Mouse (Mus musculus): ENCODE measurements around the gene Olfr68. TPM values are rescaled to one million over a fixed set of nuclear protein-coding genes. Genes with fewer than 3 reads are reported as not detected.
"Not testable (repeated sequence)": the region's sequence is repeated elsewhere in the genome, so short reads cannot be mapped to it uniquely, and the experiment has no call there.

Gene Olfr68
- polyA plus RNA-seq, 1 experiment from 2014 or later, result not detected

GRCm38 (mm10) chr7:103811223-103811845 lies 31.8 kb upstream of the Olfr68 start:
- no peak overlapping the region for H3K27ac ChIP-seq (ENCODE audit: low read length)
- no peak for ATAC-seq (ENCODE audit: low FRiP score, low TSS enrichment)

GRCm38 (mm10) chr7:103810746-103811145 lies 31.2 kb upstream of the Olfr68 start:
- H3K27me3 ChIP-seq (ENCODE audit: insufficient read depth, low read length), result no peaks in the 10 kb centered on the region
- WGBS, result 74% methylated on average over 3 of the region's 3 CpGs
- ATAC-seq (ENCODE audit: low FRiP score, low TSS enrichment), result no peak
- H3K4me2 ChIP-seq (replicated peaks; ENCODE audit: low read depth, low read length), result no peak overlapping the region
- H3K27ac ChIP-seq (ENCODE audit: low read length), result no peak overlapping the region
- no peaks in the 10 kb centered on the region for H3K36me3 ChIP-seq (ENCODE audit: insufficient read depth, low read length)
- H3K4me1 ChIP-seq (ENCODE audit: insufficient read depth, low read length), result no peaks in the 10 kb centered on the region
- no peak overlapping the region for H3K4me3 ChIP-seq (ENCODE audit: low read length)
- H3K9me3 ChIP-seq (ENCODE audit: low read length), result no peaks in the 10 kb centered on the region
- H3K9ac ChIP-seq (replicated peaks; ENCODE audit: low read length), result no peak overlapping the region

More at GRCm38 (mm10) chr7:103811223-103811845, 31.8 kb upstream of the Olfr68 start:
- Histone ChIP-seq H3K4me2 (replicated peaks; ENCODE audit: low read depth, low read length) (no peak overlapping the region), H3K36me3 (ENCODE audit: insufficient read depth, low read length) (no peaks in the 10 kb centered on the region), H3K27me3 (ENCODE audit: insufficient read depth, low read length) (no peaks in the 10 kb centered on the region), H3K4me3 (ENCODE audit: low read length) (no peak overlapping the region), H3K4me1 (ENCODE audit: insufficient read depth, low read length) (no peaks in the 10 kb centered on the region), H3K9me3 (ENCODE audit: low read length) (no peaks in the 10 kb centered on the region), H3K9ac (replicated peaks; ENCODE audit: low read length) (no peak overlapping the region)
- WGBS, result 73% methylated on average over 1 of the region's 1 CpGs

- H3K4me3 ChIP-seq (ENCODE audit: low read length), result no peak overlapping the region
- H3K9ac ChIP-seq (replicated peaks; ENCODE audit: low read length), result no peak overlapping the region
- no peak overlapping the region for H3K4me2 ChIP-seq (replicated peaks; ENCODE audit: low read depth, low read length)
- H3K4me1 ChIP-seq (ENCODE audit: insufficient read depth, low read length), result no peaks in the 10 kb centered on the region
- no peak for ATAC-seq (ENCODE audit: low FRiP score, low TSS enrichment)
- no peaks in the 10 kb centered on the region for H3K36me3 ChIP-seq (ENCODE audit: insufficient read depth, low read length)
- WGBS, result 93% methylated on average over 1 of the region's 1 CpGs
- no peaks in the 10 kb centered on the region for H3K9me3 ChIP-seq (ENCODE audit: low read length)
- no peak overlapping the region for H3K27ac ChIP-seq (ENCODE audit: low read length)
- H3K27me3 ChIP-seq (ENCODE audit: insufficient read depth, low read length), result no peaks in the 10 kb centered on the region
These were observed 30.8 kb upstream of the Olfr68 start for GRCm38 (mm10) chr7:103810296-103810695.

- Histone ChIP-seq H3K27me3 (ENCODE audit: insufficient read depth, low read length) (no peaks in the 10 kb centered on the region), H3K4me3 (ENCODE audit: low read length) (no peak overlapping the region), H3K9me3 (ENCODE audit: low read length) (no peaks in the 10 kb centered on the region), H3K27ac (ENCODE audit: low read length) (no peak overlapping the region), H3K36me3 (ENCODE audit: insufficient read depth, low read length) (no peaks in the 10 kb centered on the region), H3K4me1 (ENCODE audit: insufficient read depth, low read length) (no peaks in the 10 kb centered on the region), H3K4me2 (replicated peaks; ENCODE audit: low read depth, low read length) (no peak overlapping the region), H3K9ac (replicated peaks; ENCODE audit: low read length) (no peak overlapping the region)
- no peak for ATAC-seq (ENCODE audit: low FRiP score, low TSS enrichment)
- WGBS, result 40% methylated on average over 1 of the region's 1 CpGs
These were observed 30.3 kb upstream of the Olfr68 start for GRCm38 (mm10) chr7:103809801-103810155.

GRCm38 (mm10) chr7:103808971-103809800 lies 29.7 kb upstream of the Olfr68 start:
- Histone ChIP-seq H3K4me1 (ENCODE audit: insufficient read depth, low read length) (no peaks in the 10 kb centered on the region), H3K36me3 (ENCODE audit: insufficient read depth, low read length) (no peaks in the 10 kb centered on the region), H3K4me3 (ENCODE audit: low read length) (no peak overlapping the region), H3K9me3 (ENCODE audit: low read length) (no peaks in the 10 kb centered on the region), H3K9ac (replicated peaks; ENCODE audit: low read length) (no peak overlapping the region), H3K4me2 (replicated peaks; ENCODE audit: low read depth, low read length) (no peak overlapping the region), H3K27ac (ENCODE audit: low read length) (no peak overlapping the region), H3K27me3 (ENCODE audit: insufficient read depth, low read length) (no peaks in the 10 kb centered on the region)
- ATAC-seq (ENCODE audit: low FRiP score, low TSS enrichment), result no peak
- WGBS, result 62% methylated on average over 5 of the region's 5 CpGs

GRCm38 (mm10) chr7:103808120-103808519 lies 28.6 kb upstream of the Olfr68 start:
- not testable (repeated sequence) for H3K4me1 ChIP-seq (ENCODE audit: insufficient read depth, low read length); H3K4me3 ChIP-seq (ENCODE audit: low read length); H3K36me3 ChIP-seq (ENCODE audit: insufficient read depth, low read length); H3K9ac ChIP-seq (replicated peaks; ENCODE audit: low read length); ATAC-seq (ENCODE audit: low FRiP score, low TSS enrichment); H3K9me3 ChIP-seq (ENCODE audit: low read length); H3K27ac ChIP-seq (ENCODE audit: low read length); H3K4me2 ChIP-seq (replicated peaks; ENCODE audit: low read depth, low read length); H3K27me3 ChIP-seq (ENCODE audit: insufficient read depth, low read length)
- 77% methylated on average over 2 of the region's 2 CpGs for WGBS

GRCm38 (mm10) chr7:103806856-103807255 lies 27.4 kb upstream of the Olfr68 start:
- no peak overlapping the region for H3K4me2 ChIP-seq (replicated peaks; ENCODE audit: low read depth, low read length)
- no peak overlapping the region for H3K9ac ChIP-seq (replicated peaks; ENCODE audit: low read length)
- no peaks in the 10 kb centered on the region for H3K9me3 ChIP-seq (ENCODE audit: low read length)
- no peak overlapping the region for H3K4me3 ChIP-seq (ENCODE audit: low read length)
- H3K36me3 ChIP-seq (ENCODE audit: insufficient read depth, low read length), result no peaks in the 10 kb centered on the region
- WGBS, result 69% methylated on average over 1 of the region's 1 CpGs
- H3K4me1 ChIP-seq (ENCODE audit: insufficient read depth, low read length), result no peaks in the 10 kb centered on the region
- H3K27me3 ChIP-seq (ENCODE audit: insufficient read depth, low read length), result no peaks in the 10 kb centered on the region
- H3K27ac ChIP-seq (ENCODE audit: low read length), result no peak overlapping the region
- ATAC-seq (ENCODE audit: low FRiP score, low TSS enrichment), result no peak

- H3K4me2 ChIP-seq (replicated peaks; ENCODE audit: low read depth, low read length), result no peak overlapping the region
- H3K27me3 ChIP-seq (ENCODE audit: insufficient read depth, low read length), result no peaks in the 10 kb centered on the region
- no peak overlapping the region for H3K4me3 ChIP-seq (ENCODE audit: low read length)
- no peak overlapping the region for H3K9ac ChIP-seq (replicated peaks; ENCODE audit: low read length)
- no peaks in the 10 kb centered on the region for H3K36me3 ChIP-seq (ENCODE audit: insufficient read depth, low read length)
- no peak overlapping the region for H3K27ac ChIP-seq (ENCODE audit: low read length)
- ATAC-seq (ENCODE audit: low FRiP score, low TSS enrichment), result no peak
- no peaks in the 10 kb centered on the region for H3K4me1 ChIP-seq (ENCODE audit: insufficient read depth, low read length)
- no peaks in the 10 kb centered on the region for H3K9me3 ChIP-seq (ENCODE audit: low read length)
- 31% methylated on average over 4 of the region's 4 CpGs for WGBS
These were observed 13.3 kb upstream of the Olfr68 start for GRCm38 (mm10) chr7:103792669-103793388.

- 76% methylated on average over 3 of the region's 3 CpGs for WGBS
These were observed 12.2 kb upstream of the Olfr68 start, which contains the start of gene Olfr67 for GRCm38 (mm10) chr7:103791721-103792120. Olfr67 (minus strand) TSS chr7:103791821.

More at GRCm38 (mm10) chr7:103791721-103792120, 12.2 kb upstream of the Olfr68 start, which contains the start of gene Olfr67:
- ATAC-seq (ENCODE audit: low FRiP score, low TSS enrichment), result no peak
- H3K36me3 ChIP-seq (ENCODE audit: insufficient read depth, low read length), result no peaks in the 10 kb centered on the region
- H3K9ac ChIP-seq (replicated peaks; ENCODE audit: low read length), result no peak within 1 kb of the TSS
- H3K27me3 ChIP-seq (ENCODE audit: insufficient read depth, low read length), result no peaks in the 10 kb centered on the region
- H3K4me3 ChIP-seq (ENCODE audit: low read length), result no peak within 1 kb of the TSS
- no peak within 1 kb of the TSS for H3K27ac ChIP-seq (ENCODE audit: low read length)
- H3K4me1 ChIP-seq (ENCODE audit: insufficient read depth, low read length), result no peaks in the 10 kb centered on the region
- H3K9me3 ChIP-seq (ENCODE audit: low read length), result no peaks in the 10 kb centered on the region
- H3K4me2 ChIP-seq (replicated peaks; ENCODE audit: low read depth, low read length), result no peak within 1 kb of the TSS

Data from kidney, embryonic 16.5 days (tissue).